Mouse (Mus musculus) lung, embryonic 14.5 days (tissue): Measurements from ENCODE around the gene Olfr392. TPM values are rescaled to one million over a fixed set of nuclear protein-coding genes. Genes with fewer than 3 reads are reported as not detected.

Experiments used
- ATAC-seq: fragments of 200-750 bp; cut with Nextera tagmentation; 2 replicates; pipeline ENCODE4 v1.8.0; 2017; ENCODE audit warnings: mild to moderate bottlenecking, moderate TSS enrichment, moderate library complexity; ENCODE audit not compliant: insufficient read depth
- DNase-seq: peaks from one replicate; pipeline ENCODE4 v3.0.0-alpha.2; 2015
- H3K27ac ChIP-seq: fragments of 300-500 bp; sonication (generic); 2 replicates; pipeline ENCODE4 v1.5.1; 2014; ENCODE audit warnings: low read depth, mild to moderate bottlenecking, moderate library complexity
- H3K27me3 ChIP-seq: fragments of 300-500 bp; sonication (generic); 2 replicates; pipeline ENCODE4 v1.6.1; 2014; ENCODE audit warnings: low read length, control low read depth; ENCODE audit not compliant: insufficient read depth
- H3K36me3 ChIP-seq: fragments of 300-500 bp; sonication (generic); 2 replicates; pipeline ENCODE4 v1.6.1; 2014; ENCODE audit warnings: control low read depth; ENCODE audit not compliant: insufficient read depth
- H3K4me1 ChIP-seq: fragments of 300-500 bp; sonication (generic); 2 replicates; pipeline ENCODE4 v1.6.1; 2014; ENCODE audit warnings: antibody characterized with exemption, control low read depth; ENCODE audit not compliant: insufficient read depth
- H3K4me2 ChIP-seq: fragments of 300-500 bp; sonication (generic); 2 replicates; pipeline ENCODE4 v1.6.1; 2014; ENCODE audit warnings: mild to moderate bottlenecking
- H3K4me3 ChIP-seq: fragments of 300-500 bp; sonication (generic); 2 replicates; pipeline ENCODE4 v1.5.1; 2014; ENCODE audit warnings: low read depth, low read length
- H3K9ac ChIP-seq: fragments of 300-500 bp; sonication (generic); 2 replicates; pipeline ENCODE4 v1.6.1; 2014
- H3K9me3 ChIP-seq: fragments of 300-500 bp; sonication (generic); 2 replicates; pipeline ENCODE4 v1.6.1; 2016; ENCODE audit warnings: low read depth, low read length, control low read depth
- CTCF ChIP-seq: IDR thresholded peaks from 2 replicates; pipeline ENCODE4 v1.5.1; 2016; ENCODE audit warnings: antibody characterized with exemption, low read depth
- WGBS: fragments of 180-500 bp; shearing (Covaris S2); extraction: QIAGEN DNeasy Blood & Tissue Kit; methylation state at CpG from one replicate; pipeline ENCODE4 v1.1.7; 2014; 5-methylcytosine and 5-hydroxymethylcytosine counted together
- polyA plus RNA-seq: library from polyadenylated mRNA; unstranded; fragments of >200 nt; fragmentation: Nextera tagmentation; extraction: Ambion mirVana; gene quantifications from 2 replicates; pipeline ENCODE4 v1.2.1, GENCODE M21; 2014

The Olfr392 gene
- polyA plus RNA-seq = not detected in 2 replicates

DNA sequence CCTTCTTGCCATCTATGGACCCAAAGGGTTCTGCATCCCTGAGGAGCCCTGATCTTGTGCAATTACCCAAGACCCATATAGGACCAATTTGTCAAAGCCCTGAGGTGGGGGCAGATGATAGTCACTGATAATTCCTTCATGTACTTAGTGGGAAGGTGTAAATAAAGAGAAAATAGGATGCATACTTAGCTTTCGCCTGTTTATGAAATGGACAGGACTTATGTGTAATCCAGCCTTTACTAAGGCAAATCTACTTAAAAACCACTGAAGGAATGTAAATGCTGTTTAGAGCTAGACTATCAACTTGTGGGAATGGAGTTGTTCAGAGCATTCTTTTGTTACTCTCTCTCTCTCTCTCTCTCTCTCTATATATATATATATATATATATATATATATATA lies at the start of gene Olfr392:
Gene Olfr392 (minus strand): TSS at position 101 of the 400 bp plus-strand sequence.
- ATAC-seq (no peak), DNase-seq (no peak)
- no peaks in the 10 kb centered on the region for H3K27me3 ChIP-seq
- no peaks in the 10 kb centered on the region for H3K4me1 ChIP-seq
- no peak within 1 kb of the TSS for H3K9ac ChIP-seq
- no peak within 1 kb of the TSS for H3K4me3 ChIP-seq
- no peaks in the 10 kb centered on the region for H3K9me3 ChIP-seq
- H3K4me2 ChIP-seq = no peak within 1 kb of the TSS
- no peak for TF ChIP-seq CTCF
- no peaks in the 10 kb centered on the region for H3K36me3 ChIP-seq
- 88% methylated on average over 1 of the region's 1 CpGs for WGBS
- H3K27ac ChIP-seq = no peak within 1 kb of the TSS

DNA sequence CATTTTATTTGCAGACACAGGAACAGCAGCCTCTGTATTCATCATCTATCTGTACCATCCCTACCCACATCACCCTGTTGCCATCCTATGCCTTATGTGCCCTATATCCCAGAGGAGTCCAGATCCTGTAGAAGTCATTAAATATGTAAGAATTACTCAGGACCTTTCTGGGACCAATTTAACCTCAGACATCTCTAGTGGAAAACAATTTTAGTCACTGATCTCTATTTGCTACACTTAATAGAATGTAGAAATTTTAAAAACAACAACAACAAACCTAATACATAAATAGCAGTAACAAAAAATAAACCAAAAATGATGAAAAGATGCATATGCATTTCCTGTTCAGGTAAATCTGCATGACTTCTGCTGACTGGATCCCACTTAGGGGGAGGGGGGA lies 34.5 kb upstream of the Olfr392 start, which contains the start of gene Olfr393:
Gene Olfr393 (minus strand): TSS at position 101 of the 400 bp plus-strand sequence.
- Histone ChIP-seq H3K9me3 (no peaks in the 10 kb centered on the region), H3K4me1 (no peaks in the 10 kb centered on the region), H3K27ac (no peak within 1 kb of the TSS), H3K4me2 (no peak within 1 kb of the TSS), H3K9ac (no peak within 1 kb of the TSS), H3K27me3 (no peaks in the 10 kb centered on the region), H3K4me3 (no peak within 1 kb of the TSS), H3K36me3 (no peaks in the 10 kb centered on the region)
- no peak for TF ChIP-seq CTCF
- DNase-seq (no peak), ATAC-seq (no peak)

DNA sequence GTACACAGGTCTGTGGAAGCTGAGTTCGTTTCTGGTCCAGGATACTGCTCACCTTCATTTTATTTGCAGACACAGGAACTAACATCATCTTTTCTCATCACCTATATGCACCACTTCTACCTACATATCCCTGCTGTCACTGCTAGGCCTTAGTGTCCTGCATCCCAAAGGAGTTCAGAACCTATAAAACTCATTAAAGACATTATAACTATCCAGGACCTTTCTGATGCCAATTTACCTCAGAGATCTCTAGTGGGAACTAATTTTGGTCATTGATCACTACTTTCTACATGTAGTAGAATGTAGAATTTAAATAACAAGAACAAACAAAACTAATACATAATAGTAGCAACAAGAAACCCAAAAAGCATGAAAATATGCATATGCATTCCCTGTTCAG lies 13.9 kb downstream of the Olfr392 start, which contains the start of gene Olfr391-ps:
Gene Olfr391-ps (minus strand): TSS at position 101 of the 400 bp plus-strand sequence.
- H3K4me2 ChIP-seq = no peak within 1 kb of the TSS
- 7% methylated on average over 1 of the region's 1 CpGs for WGBS
- no peak within 1 kb of the TSS for H3K4me3 ChIP-seq
- no peak for ATAC-seq
- TF ChIP-seq CTCF = no peak
- no peaks in the 10 kb centered on the region for H3K9me3 ChIP-seq
- no peak within 1 kb of the TSS for H3K9ac ChIP-seq
- no peaks in the 10 kb centered on the region for H3K36me3 ChIP-seq
- no peak within 1 kb of the TSS for H3K27ac ChIP-seq
- H3K27me3 ChIP-seq = no peaks in the 10 kb centered on the region
- H3K4me1 ChIP-seq = no peaks in the 10 kb centered on the region
- DNase-seq = no peak

DNA sequence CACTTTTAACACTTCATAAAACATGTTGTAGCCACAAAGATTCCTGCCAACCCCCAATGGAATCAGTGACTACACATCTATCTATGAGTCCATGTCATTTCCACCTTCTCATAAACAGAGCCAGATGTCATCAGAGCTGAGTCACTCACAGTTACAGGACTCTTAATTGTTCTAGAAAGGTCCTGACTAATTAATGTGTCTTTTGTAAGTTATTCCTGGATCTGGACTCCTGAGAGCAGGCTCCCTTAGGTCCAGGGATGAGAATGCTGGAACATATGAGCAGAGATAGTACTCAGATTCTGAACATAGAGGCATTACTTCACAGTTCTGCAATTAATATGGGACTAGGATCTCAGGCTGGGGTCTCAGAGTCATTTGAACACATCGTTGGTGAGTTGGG lies 34.2 kb downstream of the Olfr392 start, which contains the start of gene Olfr390:
Gene Olfr390 (plus strand): TSS at position 301 of the 400 bp plus-strand sequence.
- H3K4me3 ChIP-seq = no peak within 1 kb of the TSS
- TF ChIP-seq CTCF = no peak
- H3K4me2 ChIP-seq = no peak within 1 kb of the TSS
- no peaks in the 10 kb centered on the region for H3K9me3 ChIP-seq
- no peaks in the 10 kb centered on the region for H3K4me1 ChIP-seq
- no peak within 1 kb of the TSS for H3K27ac ChIP-seq
- no peak for DNase-seq
- H3K36me3 ChIP-seq = no peaks in the 10 kb centered on the region
- H3K9ac ChIP-seq = no peak within 1 kb of the TSS
- no peak for ATAC-seq
- H3K27me3 ChIP-seq = no peaks in the 10 kb centered on the region
- WGBS = 49% methylated on average over 1 of the region's 1 CpGs

DNA sequence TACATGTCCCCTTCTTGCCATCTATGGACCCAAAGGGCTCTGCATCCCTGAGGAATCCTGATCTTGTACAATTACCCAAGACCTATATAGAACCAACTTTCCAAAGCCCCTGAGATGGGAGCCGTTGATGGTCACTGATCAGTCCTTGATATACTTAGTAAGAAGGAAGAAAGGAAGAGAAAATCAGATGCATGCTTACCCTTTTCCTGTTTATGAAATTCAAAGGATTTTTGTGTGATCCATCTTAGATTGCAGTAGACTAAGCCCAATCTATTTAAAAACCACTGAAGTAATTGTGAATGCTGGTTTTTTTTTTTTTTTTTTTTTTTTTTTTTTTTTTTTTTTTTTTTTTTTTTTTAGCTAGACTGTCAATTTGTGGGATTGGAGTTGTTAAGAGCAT lies 36.2 kb downstream of the Olfr392 start, which contains the start of gene Olfr389:
Gene Olfr389 (minus strand): TSS at position 101 of the 400 bp plus-strand sequence.
- Histone ChIP-seq H3K36me3 (no peaks in the 10 kb centered on the region), H3K4me3 (no peak within 1 kb of the TSS), H3K27ac (no peak within 1 kb of the TSS), H3K4me2 (no peak within 1 kb of the TSS), H3K27me3 (no peaks in the 10 kb centered on the region), H3K9ac (no peak within 1 kb of the TSS), H3K9me3 (no peaks in the 10 kb centered on the region), H3K4me1 (no peaks in the 10 kb centered on the region)
- DNase-seq = no peak
- TF ChIP-seq CTCF = no peak
- 86% methylated on average over 1 of the region's 1 CpGs for WGBS
- ATAC-seq = no peak

Other genes with a start within 250 kb of the Olfr392 start
- not detected in 2 replicates for gene Olfr385, start 224.0 kb downstream of the Olfr392 start, polyA plus RNA-seq
- gene Olfr384, start 218.5 kb downstream of the Olfr392 start, polyA plus RNA-seq = not detected in 2 replicates
- not detected in 2 replicates for gene Zfp735, start 128.3 kb downstream of the Olfr392 start, polyA plus RNA-seq
- not detected in 2 replicates for gene Olfr389, start 36.3 kb downstream of the Olfr392 start, polyA plus RNA-seq
- not detected in 2 replicates for gene Olfr390, start 34.1 kb downstream of the Olfr392 start, polyA plus RNA-seq
- not detected in 2 replicates for gene Olfr391-ps, start 14.0 kb downstream of the Olfr392 start, polyA plus RNA-seq
- not detected in 2 replicates for gene Olfr393, start 34.4 kb upstream of the Olfr392 start, polyA plus RNA-seq
- gene Olfr394, start 73.7 kb upstream of the Olfr392 start, polyA plus RNA-seq = not detected in 2 replicates
- not detected in 2 replicates for gene Olfr395, start 92.2 kb upstream of the Olfr392 start, polyA plus RNA-seq
- gene Olfr23, start 119.6 kb upstream of the Olfr392 start, polyA plus RNA-seq = not detected in 2 replicates
- not detected in 2 replicates for gene Olfr397, start 143.8 kb upstream of the Olfr392 start, polyA plus RNA-seq
- gene Olfr398, start 173.4 kb upstream of the Olfr392 start, polyA plus RNA-seq = not detected in 2 replicates
- gene Olfr139, start 239.5 kb upstream of the Olfr392 start, polyA plus RNA-seq = not detected in 2 replicates
- gene Olfr399, start 239.6 kb upstream of the Olfr392 start, polyA plus RNA-seq = not detected in 2 replicates